Mouse (Mus musculus) kidney, embryonic 14.5 days (tissue): ENCODE results near the gene Glg1. TPM values are rescaled to one million over a fixed set of nuclear protein-coding genes. Genes with fewer than 3 reads are reported as not detected.
A peak's percentile ranks its signal among the peaks of the same experiment; 100 is the strongest.
"Not testable (repeated sequence)": the region's sequence is repeated elsewhere in the genome, so short reads cannot be mapped to it uniquely, and the experiment has no call there.

Experiments
- ATAC-seq: fragments of 200-750 bp; cut with Nextera tagmentation; 2 replicates; pipeline ENCODE4 v1.8.0; 2017; ENCODE audit warnings: moderate number of reproducible peaks, mild to moderate bottlenecking, moderate TSS enrichment, moderate library complexity; ENCODE audit not compliant: low FRiP score, low TSS enrichment
- H3K27ac ChIP-seq: fragments of 300-500 bp; sonication (generic); 2 replicates; pipeline ENCODE4 v1.5.1; 2014; ENCODE audit warnings: low read depth, mild to moderate bottlenecking, low read length, moderate library complexity, mixed read lengths
- H3K27me3 ChIP-seq: fragments of 300-500 bp; sonication (generic); 2 replicates; pipeline ENCODE4 v1.6.1; 2014; ENCODE audit warnings: mild to moderate bottlenecking, low read length; ENCODE audit not compliant: control insufficient read depth, insufficient read depth
- H3K36me3 ChIP-seq: fragments of 300-500 bp; sonication (generic); 2 replicates; pipeline ENCODE4 v1.6.1; 2014; ENCODE audit warnings: low read length, mixed read lengths; ENCODE audit not compliant: control insufficient read depth, insufficient read depth
- H3K4me1 ChIP-seq: fragments of 300-500 bp; sonication (generic); 2 replicates; pipeline ENCODE4 v1.6.1; 2014; ENCODE audit warnings: low read length, mixed read lengths; ENCODE audit not compliant: control insufficient read depth, insufficient read depth
- H3K4me2 ChIP-seq: fragments of 300-500 bp; sonication (generic); replicated peaks from 2 replicates; pipeline ENCODE4 v1.6.1; 2014; ENCODE audit warnings: low read depth, mild to moderate bottlenecking, low read length
- H3K4me3 ChIP-seq: fragments of 300-500 bp; sonication (generic); 2 replicates; pipeline ENCODE4 v1.5.1; 2014; ENCODE audit warnings: mild to moderate bottlenecking, low read length
- H3K9ac ChIP-seq: fragments of 300-500 bp; sonication (generic); 2 replicates; pipeline ENCODE4 v1.6.1; 2014; ENCODE audit warnings: low read depth, mild to moderate bottlenecking, low read length, moderate library complexity
- H3K9me3 ChIP-seq: fragments of 300-500 bp; sonication (generic); 2 replicates; pipeline ENCODE4 v1.6.1; 2016; ENCODE audit warnings: low read length; ENCODE audit not compliant: control insufficient read depth
- WGBS: fragments of 180-500 bp; shearing (Covaris S2); extraction: QIAGEN DNeasy Blood & Tissue Kit; methylation state at CpG from one replicate; pipeline ENCODE4 v1.1.7; 2014; 5-methylcytosine and 5-hydroxymethylcytosine counted together
- polyA plus RNA-seq: library from polyadenylated mRNA; unstranded; fragments of >200 nt; fragmentation: Nextera tagmentation; extraction: Ambion mirVana; gene quantifications from 2 replicates; pipeline ENCODE4 v1.2.1, GENCODE M21; 2014

The Glg1 gene
- polyA plus RNA-seq, 1 experiment from 2014 or later: 95.8 TPM

- no peak overlapping the region for H3K27ac ChIP-seq
- H3K4me2 ChIP-seq: no peak overlapping the region
- H3K4me1 ChIP-seq: no peaks in the 10 kb centered on the region
- no peak overlapping the region for H3K4me3 ChIP-seq
- ATAC-seq: no peak
- H3K27me3 ChIP-seq: no peaks in the 10 kb centered on the region
- H3K9ac ChIP-seq: no peak overlapping the region
- H3K36me3 ChIP-seq: peaks cover 47% of the 10 kb centered on the region
- no peaks in the 10 kb centered on the region for H3K9me3 ChIP-seq
These were observed 62.8 kb downstream of the Glg1 start for GRCm38 (mm10) chr8:111196181-111196580.

DNA sequence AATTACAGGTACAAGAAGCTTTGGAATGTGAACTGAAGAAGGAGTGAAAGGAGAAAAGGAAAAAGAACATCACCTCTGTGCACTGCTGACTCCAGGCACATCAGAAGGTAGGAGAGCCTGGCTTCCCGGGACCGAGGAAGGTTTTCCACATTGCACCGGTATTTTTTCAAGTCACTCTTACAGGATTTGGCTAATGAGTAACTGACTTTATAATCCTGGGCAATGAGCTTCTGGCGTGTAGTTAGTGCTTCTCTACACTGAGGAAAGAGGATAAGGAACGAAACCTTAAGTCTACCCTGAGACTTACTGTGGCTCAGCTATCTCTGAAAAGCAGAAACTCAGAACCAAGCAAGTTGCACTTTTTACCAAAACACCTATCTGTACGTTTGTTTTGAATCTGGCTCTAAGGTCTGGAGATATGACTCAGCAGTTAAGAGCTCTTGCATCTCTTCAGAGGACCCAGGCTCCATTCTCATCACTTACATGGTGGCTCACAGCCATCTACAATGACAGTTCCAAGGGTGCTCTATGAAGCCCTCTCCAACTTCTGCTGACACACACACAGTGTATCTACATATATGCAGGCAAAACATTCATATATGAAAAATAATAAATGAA, 70.3 kb downstream of the Glg1 start:
- Histone ChIP-seq H3K9ac (no peak overlapping the region), H3K4me2 (no peak overlapping the region), H3K36me3 (peaks cover 47% of the 10 kb centered on the region), H3K9me3 (no peaks in the 10 kb centered on the region), H3K4me3 (no peak overlapping the region), H3K4me1 (no peaks in the 10 kb centered on the region), H3K27me3 (no peaks in the 10 kb centered on the region), H3K27ac (no peak overlapping the region)
- WGBS: 70% methylated on average over 6 of the region's 6 CpGs
- no peak for ATAC-seq

- no peak for ATAC-seq
- Histone ChIP-seq H3K9me3 (no peaks in the 10 kb centered on the region), H3K36me3 (peaks cover 47% of the 10 kb centered on the region), H3K4me1 (no peaks in the 10 kb centered on the region), H3K27me3 (no peaks in the 10 kb centered on the region), H3K4me2 (no peak overlapping the region), H3K27ac (no peak overlapping the region), H3K9ac (no peak overlapping the region), H3K4me3 (no peak overlapping the region)
- 93% methylated on average over 7 of the region's 7 CpGs for WGBS
These were observed 71.5 kb downstream of the Glg1 start for GRCm38 (mm10) chr8:111187470-111187869.

- H3K9ac ChIP-seq: no peak overlapping the region
- H3K36me3 ChIP-seq: peaks cover 55% of the 10 kb centered on the region
- no peaks in the 10 kb centered on the region for H3K4me1 ChIP-seq
- H3K4me3 ChIP-seq: no peak overlapping the region
- ATAC-seq: no peak
- no peaks in the 10 kb centered on the region for H3K27me3 ChIP-seq
- 91% methylated on average over 4 of the region's 4 CpGs for WGBS
- H3K27ac ChIP-seq: no peak overlapping the region
- H3K4me2 ChIP-seq: no peak overlapping the region
- no peaks in the 10 kb centered on the region for H3K9me3 ChIP-seq
These were observed 73.5 kb downstream of the Glg1 start for GRCm38 (mm10) chr8:111185472-111185947.

DNA sequence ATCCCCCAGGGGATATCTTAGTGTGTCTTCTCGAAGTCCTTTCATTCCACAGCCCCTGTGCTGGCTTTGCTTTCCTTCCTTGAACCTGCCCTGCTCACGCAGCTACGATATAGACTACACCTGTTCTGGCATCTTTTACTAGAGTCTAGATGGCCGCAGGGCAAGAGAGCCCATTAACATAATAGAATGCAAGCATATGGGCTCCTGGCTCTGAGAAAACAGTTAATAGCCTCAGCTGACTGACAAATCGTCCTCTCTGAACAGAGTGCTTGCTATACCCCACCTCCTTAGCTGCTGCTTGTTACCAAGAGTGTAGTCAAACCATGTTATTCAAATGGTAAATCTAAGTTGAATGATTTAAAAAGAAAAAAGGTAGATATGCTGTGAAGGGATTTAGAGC, 87.4 kb downstream of the Glg1 start:
- H3K4me2 ChIP-seq: no peak overlapping the region
- ATAC-seq: no peak
- no peaks in the 10 kb centered on the region for H3K9me3 ChIP-seq
- no peak overlapping the region for H3K27ac ChIP-seq
- no peak overlapping the region for H3K4me3 ChIP-seq
- no peak overlapping the region for H3K9ac ChIP-seq
- WGBS: 89% methylated on average over 5 of the region's 5 CpGs
- no peaks in the 10 kb centered on the region for H3K4me1 ChIP-seq
- peaks cover 79% of the 10 kb centered on the region for H3K36me3 ChIP-seq
- H3K27me3 ChIP-seq: no peaks in the 10 kb centered on the region

- Histone ChIP-seq H3K9me3 (no peaks in the 10 kb centered on the region), H3K4me1 (no peaks in the 10 kb centered on the region), H3K4me2 (no peak overlapping the region), H3K9ac (no peak overlapping the region), H3K36me3 (peaks cover 75% of the 10 kb centered on the region), H3K27ac (no peak overlapping the region), H3K27me3 (no peaks in the 10 kb centered on the region), H3K4me3 (no peak overlapping the region)
- peak; percentile 75; the same call in 1 of the 2 replicates for ATAC-seq
- 52% methylated on average over 14 of the region's 14 CpGs for WGBS
These were observed 101.4 kb downstream of the Glg1 start for GRCm38 (mm10) chr8:111157617-111158016.

DNA sequence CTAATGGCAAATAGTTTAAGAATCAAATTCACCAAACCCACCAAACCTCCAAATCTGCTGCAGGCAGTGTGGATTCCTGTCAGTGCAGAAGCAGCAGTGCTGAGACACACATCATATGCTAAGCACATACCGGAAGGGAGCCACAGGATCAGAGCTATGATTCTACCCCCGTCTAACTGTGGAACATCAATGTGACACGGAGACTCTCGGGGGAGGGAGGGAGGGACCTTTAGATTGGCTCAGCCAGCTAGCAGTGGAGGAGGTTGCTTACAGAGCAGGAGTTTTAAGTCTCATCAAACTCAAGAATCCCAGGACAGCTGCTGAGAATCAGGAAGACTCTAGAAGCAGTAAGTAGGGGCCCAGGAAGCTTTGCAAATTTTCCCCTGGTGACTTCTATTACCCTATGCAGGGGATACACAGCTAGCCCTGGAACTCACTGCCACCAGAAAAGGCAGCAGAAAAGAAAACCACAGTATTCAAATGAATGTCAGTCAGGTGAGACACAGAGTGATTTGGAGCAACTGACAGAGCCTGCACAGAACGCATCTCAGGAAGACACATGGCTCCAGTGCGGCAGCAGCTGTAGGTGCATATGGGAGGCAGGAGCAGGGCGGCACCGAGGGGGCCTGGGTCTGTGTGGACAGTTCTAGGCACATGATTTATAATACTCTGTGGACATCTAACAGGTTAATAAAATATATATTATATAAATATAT, 103.1 kb downstream of the Glg1 start:
- H3K4me1 ChIP-seq: no peaks in the 10 kb centered on the region
- peaks cover 59% of the 10 kb centered on the region for H3K36me3 ChIP-seq
- H3K27me3 ChIP-seq: no peaks in the 10 kb centered on the region
- no peak overlapping the region for H3K4me2 ChIP-seq
- no peak for ATAC-seq
- no peak overlapping the region for H3K4me3 ChIP-seq
- no peaks in the 10 kb centered on the region for H3K9me3 ChIP-seq
- H3K27ac ChIP-seq: no peak overlapping the region
- no peak overlapping the region for H3K9ac ChIP-seq
- WGBS: 88% methylated on average over 8 of the region's 8 CpGs

GRCm38 (mm10) chr8:111145460-111146012, 113.5 kb downstream of the Glg1 start:
- H3K27ac ChIP-seq, H3K36me3 ChIP-seq, H3K4me1 ChIP-seq, H3K9me3 ChIP-seq, H3K27me3 ChIP-seq: not testable (repeated sequence)
- H3K9ac ChIP-seq: peak overlapping the region; percentile 68
- peak overlapping the region; percentile 65 for H3K4me3 ChIP-seq
- H3K4me2 ChIP-seq: peak overlapping the region; percentile 79
- ATAC-seq: peak; percentile 96
- under 1% methylated on average over 61 of the region's 74 CpGs for WGBS

- not testable (repeated sequence) for H3K4me1 ChIP-seq, H3K27me3 ChIP-seq, H3K36me3 ChIP-seq, H3K27ac ChIP-seq, H3K9me3 ChIP-seq
- under 1% methylated on average over 33 of the region's 63 CpGs for WGBS
- H3K4me3 ChIP-seq: peak overlapping the region; percentile 65
- peak overlapping the region; percentile 63 for H3K9ac ChIP-seq
- peak overlapping the region; percentile 65 for H3K4me2 ChIP-seq
- ATAC-seq: peak; percentile 75; the same call in 1 of the 2 replicates
These were observed 114.0 kb downstream of the Glg1 start for GRCm38 (mm10) chr8:111144901-111145459.
